Mouse (Mus musculus) limb, embryonic 12.5 days (tissue): Measurements from ENCODE around the gene Hagh. TPM values are rescaled to one million over a fixed set of nuclear protein-coding genes. Genes with fewer than 3 reads are reported as not detected.

Experiments used
- ATAC-seq: fragments of 200-750 bp; cut with Nextera tagmentation; 2 replicates; pipeline ENCODE4 v1.8.0; 2017; ENCODE audit warnings: low read depth, moderate TSS enrichment; ENCODE audit not compliant: insufficient number of reproducible peaks, insufficient read depth, low FRiP score, low TSS enrichment
- H3K27ac ChIP-seq: fragments of 300-500 bp; sonication (generic); 2 replicates; pipeline ENCODE4 v1.5.1; 2016; ENCODE audit warnings: mild to moderate bottlenecking, moderate library complexity
- H3K27me3 ChIP-seq: fragments of 300-500 bp; sonication (generic); 2 replicates; pipeline ENCODE4 v1.6.1; 2016; ENCODE audit warnings: mild to moderate bottlenecking, moderate library complexity
- H3K36me3 ChIP-seq: fragments of 300-500 bp; sonication (generic); 2 replicates; pipeline ENCODE4 v1.6.1; 2016; ENCODE audit warnings: mild to moderate bottlenecking, moderate library complexity
- H3K4me1 ChIP-seq: fragments of 300-500 bp; sonication (generic); replicated peaks from 2 replicates; pipeline ENCODE4 v1.6.1; 2016
- H3K4me2 ChIP-seq: fragments of 300-500 bp; sonication (generic); 2 replicates; pipeline ENCODE4 v1.6.1; 2016; ENCODE audit warnings: mild to moderate bottlenecking, moderate library complexity
- H3K4me3 ChIP-seq: fragments of 300-500 bp; sonication (generic); replicated peaks from 2 replicates; pipeline ENCODE4 v1.5.1; 2016; ENCODE audit warnings: mild to moderate bottlenecking
- H3K9ac ChIP-seq: fragments of 300-500 bp; sonication (generic); replicated peaks from 2 replicates; pipeline ENCODE4 v1.6.1; 2016; ENCODE audit warnings: mild to moderate bottlenecking, moderate library complexity
- H3K9me3 ChIP-seq: fragments of 300-500 bp; sonication (generic); 2 replicates; pipeline ENCODE4 v1.6.1; 2016; ENCODE audit warnings: mild to moderate bottlenecking, moderate library complexity
- WGBS: fragments of 180-500 bp; shearing (Covaris S2); methylation state at CpG from one replicate; pipeline ENCODE4 v1.1.7; 2016; 5-methylcytosine and 5-hydroxymethylcytosine counted together
- polyA plus RNA-seq: library from polyadenylated mRNA; unstranded; fragments of >200 nt; fragmentation: Nextera tagmentation; extraction: Ambion mirVana; gene quantifications from 2 replicates; pipeline ENCODE4 v1.2.1, GENCODE M21; 2016

The Hagh gene
- polyA plus RNA-seq, 1 experiment from 2014 or later, result 26.3 TPM

GRCm38 (mm10) chr17:24886932-24887271 lies 47.0 kb downstream of the Hagh start:
- 2% methylated on average over 18 of the region's 18 CpGs for WGBS
- Histone ChIP-seq H3K36me3 (peaks cover 45% of the 10 kb centered on the region), H3K27me3 (no peaks in the 10 kb centered on the region), H3K4me3 (peak overlapping the region; percentile 88), H3K9me3 (no peaks in the 10 kb centered on the region), H3K27ac (peak overlapping the region; percentile 59; the same call in 1 of the 2 replicates), H3K9ac (peak overlapping the region; percentile 81), H3K4me1 (peaks cover 22% of the 10 kb centered on the region), H3K4me2 (peak overlapping the region; percentile 93)
- peak; percentile 4; the same call in 1 of the 2 replicates for ATAC-seq

DNA sequence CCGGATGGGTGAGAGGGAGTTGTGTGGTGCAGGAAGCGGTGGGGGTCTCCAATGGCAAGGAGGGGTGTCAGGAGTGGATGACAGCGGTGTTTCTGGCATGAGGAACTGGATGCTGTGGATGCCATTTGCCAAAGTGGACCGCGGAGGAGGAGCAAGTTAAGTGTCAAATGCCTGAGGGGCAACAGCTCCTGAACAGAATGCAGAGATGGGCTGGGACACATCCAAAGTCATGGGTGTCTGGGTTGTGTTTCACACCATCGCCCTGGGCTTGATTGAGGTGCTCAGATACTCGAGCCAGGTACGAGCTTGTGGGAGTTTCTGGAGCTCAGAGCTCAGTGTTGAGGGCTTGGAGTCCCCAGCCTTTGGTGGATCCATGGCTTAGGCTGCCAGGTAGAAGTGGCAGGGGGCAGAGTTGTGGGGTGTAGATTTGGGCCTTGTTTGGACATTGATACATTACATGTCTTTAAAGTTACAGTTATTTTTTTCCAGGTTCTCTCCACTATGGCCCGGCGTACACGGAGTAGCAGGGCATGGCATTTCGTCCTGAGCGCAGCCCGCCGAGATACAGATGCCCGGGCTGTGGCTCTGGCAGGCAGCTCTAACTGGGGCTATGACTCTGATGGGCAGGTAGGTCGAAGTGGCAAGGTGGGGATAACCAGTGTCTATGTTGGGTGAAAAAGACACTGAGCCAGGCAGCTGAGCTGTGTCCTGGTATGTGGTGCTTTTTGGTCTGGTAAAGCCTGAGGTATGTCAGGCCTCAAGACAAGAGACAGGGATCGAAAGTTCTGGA lies 47.5 kb downstream of the Hagh start:
- Histone ChIP-seq H3K4me2 (peak overlapping the region; percentile 93), H3K4me1 (peaks cover 22% of the 10 kb centered on the region), H3K9me3 (no peaks in the 10 kb centered on the region), H3K27ac (0 out of 2 replicates have a peak overlapping the region, but pooled peaks have one; percentile 59), H3K36me3 (peaks cover 49% of the 10 kb centered on the region), H3K9ac (peak overlapping the region; percentile 81), H3K27me3 (no peaks in the 10 kb centered on the region), H3K4me3 (peak overlapping the region; percentile 88)
- WGBS, result 65% methylated on average over 18 of the region's 18 CpGs
- ATAC-seq, result no peak

DNA sequence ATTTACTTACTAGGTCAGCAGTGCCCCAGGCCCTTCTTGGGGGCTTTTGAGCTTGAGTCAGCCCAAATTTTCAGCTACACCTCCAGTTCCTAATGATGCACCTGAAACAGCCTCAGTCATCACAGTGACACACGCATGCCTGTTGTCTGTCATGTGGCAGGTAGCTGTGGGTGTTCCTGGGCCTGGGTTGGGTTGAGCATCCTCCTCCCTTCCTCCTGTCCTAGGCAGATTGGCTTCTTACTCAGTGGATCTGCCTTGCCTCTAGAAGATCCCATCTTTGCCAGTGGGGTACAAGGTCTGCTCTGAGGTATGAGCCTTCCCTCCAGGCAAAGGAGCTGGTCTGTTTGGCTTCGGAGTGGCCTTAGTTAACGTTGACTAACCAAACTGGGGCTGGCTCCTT lies 48.9 kb downstream of the Hagh start:
- Histone ChIP-seq H3K4me3 (no peak overlapping the region), H3K36me3 (peaks cover 49% of the 10 kb centered on the region), H3K4me2 (no peak overlapping the region), H3K9ac (no peak overlapping the region), H3K27me3 (no peaks in the 10 kb centered on the region), H3K27ac (no peak overlapping the region), H3K9me3 (no peaks in the 10 kb centered on the region), H3K4me1 (peaks cover 28% of the 10 kb centered on the region)
- ATAC-seq, result no peak
- 91% methylated on average over 3 of the region's 3 CpGs for WGBS

GRCm38 (mm10) chr17:24890151-24891092 lies 50.5 kb downstream of the Hagh start:
- H3K9ac ChIP-seq, result no peak overlapping the region
- no peaks in the 10 kb centered on the region for H3K9me3 ChIP-seq
- no peak overlapping the region for H3K4me2 ChIP-seq
- H3K4me1 ChIP-seq, result peaks cover 32% of the 10 kb centered on the region
- 87% methylated on average over 19 of the region's 19 CpGs for WGBS
- no peak overlapping the region for H3K27ac ChIP-seq
- no peaks in the 10 kb centered on the region for H3K27me3 ChIP-seq
- H3K36me3 ChIP-seq, result peaks cover 45% of the 10 kb centered on the region
- no peak for ATAC-seq
- H3K4me3 ChIP-seq, result no peak overlapping the region

- Histone ChIP-seq H3K27me3 (no peaks in the 10 kb centered on the region), H3K4me3 (no peak overlapping the region), H3K9ac (no peak overlapping the region), H3K4me1 (peaks cover 37% of the 10 kb centered on the region), H3K36me3 (peaks cover 45% of the 10 kb centered on the region), H3K9me3 (no peaks in the 10 kb centered on the region), H3K27ac (no peak overlapping the region), H3K4me2 (no peak overlapping the region)
- ATAC-seq, result no peak
- WGBS, result 90% methylated on average over 13 of the region's 13 CpGs
These were observed 51.4 kb downstream of the Hagh start for GRCm38 (mm10) chr17:24891321-24891720.

GRCm38 (mm10) chr17:24892785-24893184 lies 52.8 kb downstream of the Hagh start:
- Histone ChIP-seq H3K4me3 (no peak overlapping the region), H3K36me3 (peaks cover 55% of the 10 kb centered on the region), H3K9me3 (no peaks in the 10 kb centered on the region)

DNA sequence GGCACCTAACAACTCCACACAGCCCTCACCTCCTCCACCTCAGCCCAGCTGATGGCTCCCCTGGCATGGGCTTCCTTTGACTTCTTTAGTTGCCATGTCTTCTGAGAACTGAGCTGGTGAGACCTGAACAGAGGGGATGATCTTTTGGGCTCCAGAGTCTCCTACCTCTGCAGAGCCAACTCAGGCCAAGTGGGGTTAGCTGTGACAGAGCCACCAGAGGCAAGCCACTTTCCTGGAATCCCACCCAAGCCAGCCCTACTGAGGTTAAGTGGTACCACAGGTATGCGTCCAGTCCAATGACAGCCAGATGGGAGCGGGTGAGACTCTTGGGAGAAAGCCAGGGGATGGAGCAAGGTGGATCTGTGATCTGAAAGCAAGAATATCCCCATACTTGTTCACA lies 53.3 kb downstream of the Hagh start:
- 0 out of 2 replicates have a peak overlapping the region, but pooled peaks have one; percentile 0 for H3K9ac ChIP-seq
- no peak overlapping the region for H3K4me2 ChIP-seq
- H3K4me1 ChIP-seq, result peaks cover 41% of the 10 kb centered on the region
- WGBS, result 92% methylated on average over 2 of the region's 2 CpGs
- no peaks in the 10 kb centered on the region for H3K9me3 ChIP-seq
- peak overlapping the region; percentile 11; the same call in 1 of the 2 replicates for H3K4me3 ChIP-seq
- no peak overlapping the region for H3K27ac ChIP-seq
- H3K36me3 ChIP-seq, result peaks cover 60% of the 10 kb centered on the region
- no peaks in the 10 kb centered on the region for H3K27me3 ChIP-seq
- ATAC-seq, result no peak

More at GRCm38 (mm10) chr17:24892785-24893184, 52.8 kb downstream of the Hagh start:
- no peaks in the 10 kb centered on the region for H3K27me3 ChIP-seq
- no peak overlapping the region for H3K27ac ChIP-seq
- WGBS, result 91% methylated on average over 12 of the region's 12 CpGs
- no peak overlapping the region for H3K9ac ChIP-seq
- no peak for ATAC-seq
- H3K4me1 ChIP-seq, result peaks cover 43% of the 10 kb centered on the region
- no peak overlapping the region for H3K4me2 ChIP-seq

DNA sequence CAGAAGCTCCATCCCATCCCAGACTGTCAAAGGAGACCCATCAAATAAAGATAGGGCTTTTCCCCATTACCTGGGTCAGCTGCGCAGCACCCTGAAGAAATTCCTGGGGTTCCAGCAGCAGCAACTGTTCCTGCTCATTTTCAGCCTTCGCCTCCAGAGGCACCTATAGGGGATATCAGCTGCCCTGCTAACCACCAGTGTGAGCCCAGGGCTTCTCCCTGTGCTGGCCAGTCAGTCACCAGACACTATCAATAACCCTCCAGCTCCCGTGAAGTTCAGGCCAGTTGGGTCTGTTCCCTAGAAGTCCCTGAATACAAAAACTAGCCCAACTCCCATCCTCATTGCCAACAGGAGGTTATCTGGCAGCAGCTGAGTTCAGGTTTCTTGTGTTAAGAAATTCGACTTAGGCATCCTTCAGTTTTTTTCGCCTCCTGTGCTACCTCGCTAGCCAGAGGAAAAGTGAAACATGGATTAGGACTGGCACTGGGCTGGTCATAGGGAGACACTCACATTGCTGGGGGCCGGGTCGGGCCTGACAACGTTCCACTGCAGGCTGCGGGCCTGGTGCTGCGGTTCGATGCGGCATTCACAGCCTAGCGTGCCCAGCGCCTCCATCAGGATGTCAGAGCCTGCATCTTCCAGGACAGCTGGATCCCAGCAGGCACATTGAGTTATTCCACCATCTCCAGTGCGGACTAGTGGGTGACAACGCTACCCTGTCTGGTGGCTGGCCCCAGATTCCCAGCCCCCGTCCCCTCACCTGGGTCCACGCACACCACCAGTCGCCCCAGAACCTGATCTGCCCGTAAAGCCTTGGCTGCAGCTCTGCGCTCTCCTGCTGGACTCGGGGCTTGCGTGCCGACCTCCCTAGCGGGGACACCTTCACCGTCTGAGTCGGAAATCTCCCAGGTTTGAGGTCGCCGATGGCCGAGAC lies 54.4 kb downstream of the Hagh start:
- H3K4me3 ChIP-seq, result peak overlapping the region; percentile 92
- H3K27ac ChIP-seq, result peak overlapping the region; percentile 82
- H3K9ac ChIP-seq, result peak overlapping the region; percentile 90
- H3K9me3 ChIP-seq, result no peaks in the 10 kb centered on the region
- 9% methylated on average over 31 of the region's 31 CpGs for WGBS
- ATAC-seq, result no peak
- H3K4me2 ChIP-seq, result peak overlapping the region; percentile 92
- peaks cover 63% of the 10 kb centered on the region for H3K36me3 ChIP-seq
- peaks cover 40% of the 10 kb centered on the region for H3K4me1 ChIP-seq
- H3K27me3 ChIP-seq, result no peaks in the 10 kb centered on the region

GRCm38 (mm10) chr17:24894995-24895547 lies 55.1 kb downstream of the Hagh start, which contains the start of the genes Eme2 and Mrps34:
TSS of gene Eme2 (minus strand) at chr17:24895087.
TSS of gene Mrps34 (plus strand) at chr17:24895116.
- Histone ChIP-seq H3K27me3 (no peaks in the 10 kb centered on the region), H3K4me1 (peaks cover 40% of the 10 kb centered on the region), H3K9ac (peak within 1 kb of the TSS; percentile 90), H3K9me3 (no peaks in the 10 kb centered on the region), H3K27ac (peak within 1 kb of the TSS; percentile 82), H3K4me3 (peak within 1 kb of the TSS; percentile 92), H3K36me3 (peaks cover 69% of the 10 kb centered on the region), H3K4me2 (peak within 1 kb of the TSS; percentile 92)
- ATAC-seq, result 0 out of 2 replicates have a peak, but pooled peaks have one; percentile 6
- under 1% methylated on average over 62 of the region's 62 CpGs for WGBS

- Histone ChIP-seq H3K27ac (peak overlapping the region; percentile 82), H3K9ac (peak overlapping the region; percentile 90), H3K4me3 (peak overlapping the region; percentile 92), H3K4me1 (peaks cover 40% of the 10 kb centered on the region), H3K36me3 (peaks cover 69% of the 10 kb centered on the region), H3K9me3 (no peaks in the 10 kb centered on the region), H3K27me3 (no peaks in the 10 kb centered on the region), H3K4me2 (peak overlapping the region; percentile 92)
- ATAC-seq, result no peak
- 13% methylated on average over 23 of the region's 23 CpGs for WGBS
These were observed 55.8 kb downstream of the Hagh start for GRCm38 (mm10) chr17:24895571-24896240.
